24 mouse cellular contexts compared by ENCODE assay signal in genomic region chr19:46903379-46903778, GRCm38 (mm10).
"Had no signal": no experiment of that assay in that cellular context is flagged by ENCODE, and none has a peak within 500 bp of the region (broad histone marks: within the 10 kb centered on the region; RNA-seq: fewer than 3 reads in every experiment).

No protein-coding gene starts in this region.

- H3K36me3 ChIP-seq: intestine, embryonic 15.5 days had no signal

- DNase-seq: gastrocnemius, adult 2 months; gastrocnemius, postnatal 10 days; gastrocnemius, postnatal 25 days; heart, adult 2 months; heart, postnatal 4 days; kidney, adult 18-20 months; kidney, adult 8-10 months; kidney, postnatal 10 days; kidney, postnatal 36 days; layer of hippocampus, postnatal 36 days had no signal

- ATAC-seq: forebrain, embryonic 16.5 days; hindbrain, embryonic 16.5 days; inflammation-experienced regulatory T-cells, adult 6 months; intestine, embryonic 15.5 days; intestine, postnatal 0 days had no signal

- H3K4me3 ChIP-seq: gastrocnemius, adult 2 months; heart, adult 2 months; heart, embryonic 13.5 days; heart, embryonic 15.5 days; hindbrain, embryonic 10.5 days; hindbrain, embryonic 12.5 days; intestine, embryonic 15.5 days; limb, embryonic 13.5 days; limb, embryonic 15.5 days had no signal

- H3K9ac ChIP-seq: heart, embryonic 13.5 days; heart, embryonic 15.5 days; hindbrain, embryonic 12.5 days; hindbrain, embryonic 14.5 days; intestine, embryonic 15.5 days; limb, embryonic 13.5 days; limb, embryonic 15.5 days; liver, embryonic 14.5 days had no signal

- H3K27me3 ChIP-seq: heart, embryonic 13.5 days; heart, embryonic 15.5 days; hindbrain, embryonic 12.5 days; intestine, embryonic 15.5 days; limb, embryonic 13.5 days; limb, embryonic 15.5 days had no signal

- H3K27ac ChIP-seq: gastrocnemius, adult 2 months; heart, adult 2 months; heart, embryonic 13.5 days; heart, embryonic 15.5 days; hindbrain, embryonic 10.5 days; hindbrain, embryonic 12.5 days; hindbrain, embryonic 14.5 days; intestine, embryonic 15.5 days; limb, embryonic 13.5 days; limb, embryonic 15.5 days had no signal

- H3K4me2 ChIP-seq: heart, embryonic 11.5 days; heart, embryonic 13.5 days; heart, embryonic 15.5 days; hindbrain, embryonic 12.5 days; hindbrain, embryonic 14.5 days; intestine, embryonic 15.5 days; limb, embryonic 13.5 days; limb, embryonic 15.5 days had no signal

- H3K9me3 ChIP-seq: heart, embryonic 13.5 days; heart, embryonic 15.5 days; hindbrain, embryonic 10.5 days; hindbrain, embryonic 12.5 days; intestine, embryonic 15.5 days; limb, embryonic 13.5 days; limb, embryonic 15.5 days had no signal

- H3K4me1 ChIP-seq: hindbrain, embryonic 10.5 days; hindbrain, embryonic 12.5 days; intestine, embryonic 15.5 days; limb, embryonic 13.5 days; limb, embryonic 15.5 days had no signal
